Mouse (Mus musculus) liver, adult 2 months (tissue): ENCODE measurements around the gene Mad2l1. TPM values are rescaled to one million over a fixed set of nuclear protein-coding genes. Genes with fewer than 3 reads are reported as not detected.

Experiments used
- DNase-seq: peaks from one replicate; pipeline ENCODE4 v3.0.0-alpha.2; 2011; ENCODE audit warnings: low read depth, low spot score; ENCODE audit errors: extremely low read depth
- H3K27ac ChIP-seq: fragments of 200-500 bp; replicated peaks from 2 replicates; pipeline ENCODE4 v1.5.1; 2012; ENCODE audit warnings: low read depth, mild to moderate bottlenecking, control low read depth, inconsistent platforms, low read length; ENCODE audit not compliant: insufficient read depth
- H3K27me3 ChIP-seq: fragments of 200-500 bp; 2 replicates; pipeline ENCODE4 v1.6.1; 2012; ENCODE audit warnings: mild to moderate bottlenecking, moderate library complexity, low read length, inconsistent platforms; ENCODE audit not compliant: control insufficient read depth, insufficient read depth
- H3K36me3 ChIP-seq: fragments of 200-500 bp; 2 replicates; pipeline ENCODE4 v1.6.1; 2012; ENCODE audit warnings: low read length, inconsistent platforms; ENCODE audit not compliant: control insufficient read depth, insufficient read depth
- H3K4me1 ChIP-seq: fragments of 200-500 bp; 2 replicates; pipeline ENCODE4 v1.6.1; 2011; ENCODE audit warnings: low read length; ENCODE audit not compliant: control insufficient read depth, insufficient read depth
- H3K4me3 ChIP-seq: fragments of 200-500 bp; 2 replicates; pipeline ENCODE4 v1.5.1; 2011; ENCODE audit warnings: low read depth, mild to moderate bottlenecking, control low read depth, low read length, moderate library complexity; ENCODE audit not compliant: insufficient read depth
- H3K79me2 ChIP-seq: fragments of 200-500 bp; 2 replicates; pipeline ENCODE4 v1.6.1; 2012; ENCODE audit warnings: inconsistent platforms, mild to moderate bottlenecking, low read length, moderate library complexity; ENCODE audit not compliant: control insufficient read depth, insufficient read depth
- H3K9ac ChIP-seq: fragments of 200-500 bp; 2 replicates; pipeline ENCODE4 v1.6.1; 2012; ENCODE audit warnings: low read depth, mild to moderate bottlenecking, control low read depth, inconsistent platforms, low read length
- CTCF ChIP-seq: fragments of 200-500 bp; IDR thresholded peaks from 2 replicates; pipeline ENCODE4 v1.5.1; 2011; ENCODE audit warnings: low read depth, low read length, control low read depth
- POLR2A ChIP-seq: fragments of 200-500 bp; IDR thresholded peaks from 2 replicates; pipeline ENCODE4 v1.6.1; 2011; ENCODE audit warnings: low read length, control low read depth; ENCODE audit not compliant: insufficient read depth; ENCODE audit errors: extremely low read depth
- WGBS: fragments of 180-500 bp; shearing (Covaris S2); methylation state at CpG from one replicate; pipeline ENCODE4 v1.1.7; 2018; 5-methylcytosine and 5-hydroxymethylcytosine counted together
- polyA plus RNA-seq: library from polyadenylated mRNA; depleted of rRNA; stranded (reverse); fragments of >200 nt; gene quantifications from 2 replicates; pipeline ENCODE4 v1.2.3, GENCODE M21; 2012; rRNA removed
- total RNA-seq: library from RNA; depleted of rRNA; stranded (reverse); fragments of >200 nt; gene quantifications from 2 replicates; pipeline ENCODE4 v1.2.3, GENCODE M21; 2014; rRNA removed

Mad2l1 gene
- total and polyA plus RNA-seq, 2 experiments, result 0.65 to 2.1 TPM

GRCm38 (mm10) chr6:66535966-66536365, 776 bp downstream of the Mad2l1 start:
- H3K36me3 ChIP-seq, result no peaks in the 10 kb centered on the region
- H3K4me1 ChIP-seq, result peaks cover 3% of the 10 kb centered on the region; the same call in 1 of the 2 replicates
- peak overlapping the region; percentile 89; the same call in 1 of the 2 replicates for H3K4me3 ChIP-seq
- H3K9ac ChIP-seq, result no peak overlapping the region; the same call in 1 of the 2 replicates
- peak; percentile 9 for DNase-seq
- 13% methylated on average over 7 of the region's 7 CpGs for WGBS
- TF ChIP-seq POLR2A (no peak), CTCF (no peak)
- no peaks in the 10 kb centered on the region for H3K79me2 ChIP-seq
- H3K27me3 ChIP-seq, result no peaks in the 10 kb centered on the region
- H3K27ac ChIP-seq, result no peak overlapping the region

- WGBS, result 73% methylated on average over 1 of the region's 1 CpGs
- no peaks in the 10 kb centered on the region for H3K4me1 ChIP-seq
Measured at GRCm38 (mm10) chr6:66559996-66560395, 24.8 kb downstream of the Mad2l1 start, which contains the start of gene Vmn1r32. Gene Vmn1r32 (minus strand): TSS chr6:66560096.

GRCm38 (mm10) chr6:66595804-66596203, 60.6 kb downstream of the Mad2l1 start:
- Histone ChIP-seq H3K4me1 (no peaks in the 10 kb centered on the region), H3K27me3 (no peaks in the 10 kb centered on the region), H3K4me3 (no peak overlapping the region), H3K36me3 (no peaks in the 10 kb centered on the region), H3K27ac (no peak overlapping the region), H3K9ac (no peak overlapping the region), H3K79me2 (no peaks in the 10 kb centered on the region)
- DNase-seq, result no peak
- TF ChIP-seq POLR2A, result no peak
- no peak for TF ChIP-seq CTCF

More at GRCm38 (mm10) chr6:66559996-66560395, 24.8 kb downstream of the Mad2l1 start, which contains the start of gene Vmn1r32:
- Histone ChIP-seq H3K27me3 (no peaks in the 10 kb centered on the region), H3K36me3 (no peaks in the 10 kb centered on the region), H3K79me2 (no peaks in the 10 kb centered on the region), H3K27ac (no peak within 1 kb of the TSS), H3K4me3 (no peak within 1 kb of the TSS), H3K9ac (no peak within 1 kb of the TSS)
- TF ChIP-seq CTCF, result no peak
- no peak for TF ChIP-seq POLR2A
- no peak for DNase-seq

Other genes starting within 250 kb of the Mad2l1 start
- gene Vmn1r32, start 24.7 kb downstream of the Mad2l1 start, total RNA-seq, result not detected in 2 replicates
- not detected in 2 replicates for gene Vmn1r32, start 24.7 kb downstream of the Mad2l1 start, polyA plus RNA-seq
- not detected in 2 replicates for gene Vmn1r33, start 82.9 kb downstream of the Mad2l1 start, total RNA-seq
- gene Vmn1r33, start 82.9 kb downstream of the Mad2l1 start, polyA plus RNA-seq, result not detected in 2 replicates
- gene Vmn1r34, start 108.5 kb downstream of the Mad2l1 start, total RNA-seq, result not detected in 2 replicates
- not detected in 2 replicates for gene Vmn1r34, start 108.5 kb downstream of the Mad2l1 start, polyA plus RNA-seq
- gene Vmn1r35, start 150.5 kb downstream of the Mad2l1 start, total RNA-seq, result not detected in 2 replicates
- not detected in 2 replicates for gene Vmn1r35, start 150.5 kb downstream of the Mad2l1 start, polyA plus RNA-seq
- gene Vmn1r36, start 183.8 kb downstream of the Mad2l1 start, total RNA-seq, result not detected in 2 replicates
- not detected in 2 replicates for gene Vmn1r36, start 183.8 kb downstream of the Mad2l1 start, polyA plus RNA-seq
- gene Vmn1r37, start 194.0 kb downstream of the Mad2l1 start, total RNA-seq, result not detected in 2 replicates
- not detected in 2 replicates for gene Vmn1r37, start 194.0 kb downstream of the Mad2l1 start, polyA plus RNA-seq
- gene Vmn1r38, start 247.2 kb downstream of the Mad2l1 start, total RNA-seq, result not detected in 2 replicates
- not detected in 2 replicates for gene Vmn1r38, start 247.2 kb downstream of the Mad2l1 start, polyA plus RNA-seq